Mouse (Mus musculus) liver, postnatal 0 days (tissue): ENCODE measurements around the gene Dpf2.

Source experiments
- CTCF ChIP-seq: sonication (generic); IDR thresholded peaks from 2 replicates; pipeline ENCODE4 v1.5.1; 2016; ENCODE audit warnings: antibody characterized with exemption, low read depth
- EP300 ChIP-seq: IDR thresholded peaks from 2 replicates; pipeline ENCODE4 v1.6.1; 2016; ENCODE audit warnings: antibody characterized with exemption, low read depth, mild to moderate bottlenecking

DNA sequence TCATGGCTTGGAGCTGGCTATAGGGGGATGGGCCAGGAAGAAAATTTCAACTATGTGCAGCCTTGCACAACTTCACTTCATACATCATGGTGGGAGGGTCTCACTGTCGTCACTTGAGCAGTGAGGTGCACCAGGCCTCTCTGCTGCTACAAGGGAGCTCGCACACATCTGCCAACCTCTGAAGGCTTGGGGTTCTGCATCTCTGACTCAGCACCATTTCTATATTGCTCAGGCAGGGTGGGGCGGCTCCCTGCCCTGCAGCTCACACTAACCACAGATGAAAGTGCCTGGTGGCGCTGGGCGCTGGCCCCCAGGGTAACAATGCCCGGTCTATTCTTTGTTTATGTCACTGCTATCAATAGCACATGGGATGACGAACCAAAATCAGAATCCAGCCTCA lies 32.2 kb upstream of the Dpf2 start:
- TF ChIP-seq EP300 (no peak), CTCF (no peak)
